Mouse (Mus musculus) hindbrain, postnatal 0 days (tissue): ENCODE data around the gene Gys1. TPM values are rescaled to one million over a fixed set of nuclear protein-coding genes. Genes with fewer than 3 reads are reported as not detected.
A peak's percentile ranks its signal among the peaks of the same experiment; 100 is the strongest.
"Not testable (repeated sequence)": the region's sequence is repeated elsewhere in the genome, so short reads cannot be mapped to it uniquely, and the experiment has no call there.

Experiments used
- ATAC-seq: fragments of 200-750 bp; cut with Nextera tagmentation; 2 replicates; pipeline ENCODE4 v1.8.0; 2017; ENCODE audit warnings: mild to moderate bottlenecking, moderate TSS enrichment, moderate library complexity
- DNase-seq: peaks from one replicate; pipeline ENCODE4 v3.0.0-alpha.2; 2015; ENCODE audit warnings: low spot score
- H3K27ac ChIP-seq: fragments of 300-500 bp; sonication (generic); 2 replicates; pipeline ENCODE4 v1.5.1; 2014; ENCODE audit warnings: mild to moderate bottlenecking
- H3K27me3 ChIP-seq: fragments of 300-500 bp; sonication (generic); 2 replicates; pipeline ENCODE4 v1.6.1; 2014; ENCODE audit warnings: low read length, mixed read lengths; ENCODE audit not compliant: insufficient read depth
- H3K36me3 ChIP-seq: fragments of 300-500 bp; sonication (generic); 2 replicates; pipeline ENCODE4 v1.6.1; 2014; ENCODE audit warnings: low read length, mixed read lengths; ENCODE audit not compliant: insufficient read depth
- H3K4me1 ChIP-seq: fragments of 300-500 bp; sonication (generic); 2 replicates; pipeline ENCODE4 v1.6.1; 2014; ENCODE audit warnings: antibody characterized with exemption, low read length, mixed read lengths; ENCODE audit not compliant: insufficient read depth
- H3K4me2 ChIP-seq: fragments of 300-500 bp; sonication (generic); 2 replicates; pipeline ENCODE4 v1.6.1; 2014; ENCODE audit warnings: low read depth, mild to moderate bottlenecking, low read length, moderate library complexity, mixed read lengths
- H3K4me3 ChIP-seq: fragments of 300-500 bp; sonication (generic); 2 replicates; pipeline ENCODE4 v1.5.1; 2014; ENCODE audit warnings: low read length
- H3K9ac ChIP-seq: fragments of 300-500 bp; sonication (generic); replicated peaks from 2 replicates; pipeline ENCODE4 v1.6.1; 2014; ENCODE audit warnings: mild to moderate bottlenecking, low read length, moderate library complexity, mixed read lengths
- H3K9me3 ChIP-seq: fragments of 300-500 bp; sonication (generic); 2 replicates; pipeline ENCODE4 v1.6.1; 2016; ENCODE audit warnings: low read length, mixed read lengths
- CTCF ChIP-seq: IDR thresholded peaks from 2 replicates; pipeline ENCODE4 v1.5.1; 2016; ENCODE audit warnings: antibody characterized with exemption, control low read depth, low read depth
- WGBS: fragments of 180-500 bp; shearing (Covaris S2); extraction: QIAGEN DNeasy Blood & Tissue Kit; methylation state at CpG from one replicate; pipeline ENCODE4 v1.1.7; 2014; 5-methylcytosine and 5-hydroxymethylcytosine counted together
- polyA plus RNA-seq: library from polyadenylated mRNA; unstranded; fragments of >200 nt; fragmentation: Nextera tagmentation; extraction: Ambion mirVana; gene quantifications from 2 replicates; pipeline ENCODE4 v1.2.1, GENCODE M21; 2015
- total RNA-seq: library from RNA; depleted of rRNA; stranded (reverse); fragments of >200 nt; gene quantifications from 2 replicates; pipeline ENCODE4 v1.2.3, GENCODE M21; 2014; rRNA removed

The Gys1 gene
- total RNA-seq = 21.1 and 22.4 TPM in 2 replicates
- 16.1 and 16.4 TPM in 2 replicates for polyA plus RNA-seq

- peak; percentile 97 for TF ChIP-seq CTCF
- Histone ChIP-seq H3K9ac (peak within 1 kb of the TSS; percentile 75), H3K4me1 (peaks cover 17% of the 10 kb centered on the region), H3K4me2 (peak within 1 kb of the TSS; percentile 99), H3K4me3 (peak within 1 kb of the TSS; percentile 59), H3K9me3 (no peaks in the 10 kb centered on the region), H3K27me3 (no peaks in the 10 kb centered on the region), H3K36me3 (peaks cover 7% of the 10 kb centered on the region; the same call in 1 of the 2 replicates), H3K27ac (peak within 1 kb of the TSS; percentile 78)
- DNase-seq (peak; percentile 100), ATAC-seq (peak; percentile 98)
- WGBS = under 1% methylated on average over 45 of the region's 45 CpGs
Observed at GRCm38 (mm10) chr7:45434203-45435015, at the start of gene Gys1. Gene Gys1 (plus strand): TSS chr7:45434844.

GRCm38 (mm10) chr7:45386077-45386476 is 48.6 kb upstream of the Gys1 start:
- H3K4me1 ChIP-seq = no peaks in the 10 kb centered on the region
- 97% methylated on average over 3 of the region's 3 CpGs for WGBS
- H3K4me2 ChIP-seq = no peak overlapping the region
- DNase-seq (peak; percentile 20), ATAC-seq (no peak)
- no peak overlapping the region for H3K4me3 ChIP-seq
- peak; percentile 35 for TF ChIP-seq CTCF
- H3K27me3 ChIP-seq = no peaks in the 10 kb centered on the region
- H3K36me3 ChIP-seq = peaks cover 95% of the 10 kb centered on the region
- no peak overlapping the region for H3K9ac ChIP-seq
- H3K9me3 ChIP-seq = no peaks in the 10 kb centered on the region
- no peak overlapping the region for H3K27ac ChIP-seq

- Histone ChIP-seq H3K4me2 (peak overlapping the region; percentile 98), H3K4me1 (peaks cover 13% of the 10 kb centered on the region), H3K36me3 (peaks cover 15% of the 10 kb centered on the region; the same call in 1 of the 2 replicates), H3K27me3 (no peaks in the 10 kb centered on the region), H3K9ac (peak overlapping the region; percentile 83), H3K4me3 (peak overlapping the region; percentile 77), H3K27ac (peak overlapping the region; percentile 99), H3K9me3 (no peaks in the 10 kb centered on the region)
- no peak for TF ChIP-seq CTCF
- under 1% methylated on average over 17 of the region's 20 CpGs for WGBS
- ATAC-seq (peak; percentile 66), DNase-seq (peak; percentile 83)
Observed at GRCm38 (mm10) chr7:45395129-45395541, 39.5 kb upstream of the Gys1 start.

- Histone ChIP-seq H3K4me3 (peak within 1 kb of the TSS; percentile 77), H3K36me3 (peaks cover 9% of the 10 kb centered on the region; the same call in 1 of the 2 replicates), H3K4me2 (peak within 1 kb of the TSS; percentile 98), H3K27ac (peak within 1 kb of the TSS; percentile 99), H3K27me3 (no peaks in the 10 kb centered on the region), H3K9me3 (no peaks in the 10 kb centered on the region), H3K9ac (peak within 1 kb of the TSS; percentile 83), H3K4me1 (peaks cover 13% of the 10 kb centered on the region)
- peak; percentile 97 for ATAC-seq
- no peak for TF ChIP-seq CTCF
- peak; percentile 100 for DNase-seq
- WGBS = 2% methylated on average over 60 of the region's 60 CpGs
Observed at GRCm38 (mm10) chr7:45395578-45396336, 38.9 kb upstream of the Gys1 start, which contains the start of gene Snrnp70. Gene Snrnp70 (minus strand): TSS chr7:45395742.

- WGBS = 0% methylated on average over 3 of the region's 3 CpGs
- Histone ChIP-seq H3K4me3 (peak overlapping the region; percentile 77), H3K9ac (peak overlapping the region; percentile 37; the same call in 1 of the 2 replicates), H3K4me1 (peaks cover 13% of the 10 kb centered on the region), H3K27ac (peak overlapping the region; percentile 88), H3K4me2 (peak overlapping the region; percentile 56)
- not testable (repeated sequence) for H3K36me3 ChIP-seq, H3K9me3 ChIP-seq, H3K27me3 ChIP-seq, DNase-seq
- TF ChIP-seq CTCF = peak; percentile 25; the same call in 1 of the 2 replicates
- ATAC-seq = peak; percentile 16
Observed at GRCm38 (mm10) chr7:45396337-45396775, 38.3 kb upstream of the Gys1 start.

GRCm38 (mm10) chr7:45396787-45397186 is 37.9 kb upstream of the Gys1 start:
- no peaks in the 10 kb centered on the region for H3K27me3 ChIP-seq
- no peak for TF ChIP-seq CTCF
- no peaks in the 10 kb centered on the region for H3K9me3 ChIP-seq
- no peak overlapping the region for H3K27ac ChIP-seq
- WGBS = 76% methylated on average over 2 of the region's 2 CpGs
- ATAC-seq (no peak), DNase-seq (no peak)
- no peak overlapping the region for H3K4me2 ChIP-seq
- H3K36me3 ChIP-seq = peaks cover 3% of the 10 kb centered on the region; the same call in 1 of the 2 replicates
- no peak overlapping the region for H3K9ac ChIP-seq
- no peak overlapping the region for H3K4me3 ChIP-seq
- H3K4me1 ChIP-seq = peaks cover 13% of the 10 kb centered on the region
